Mouse (Mus musculus) A20 (cell line): ENCODE data around the gene Lrrc58.
A peak's percentile ranks its signal among the peaks of the same experiment; 100 is the strongest.

Source experiments
- DNase-seq: peaks from one replicate; pipeline ENCODE4 v3.0.0-alpha.2; 2011; ENCODE audit warnings: low read depth, low spot score

The Lrrc58 gene

GRCm38 (mm10) chr16:37869470-37870231 lies 1.5 kb downstream of the Lrrc58 start:
- DNase-seq, result peak; percentile 41

GRCm38 (mm10) chr16:37871112-37871715 lies 3.0 kb downstream of the Lrrc58 start:
- no peak for DNase-seq

- no peak for DNase-seq
Observed at GRCm38 (mm10) chr16:37874501-37875235, 6.5 kb downstream of the Lrrc58 start.

- DNase-seq, result no peak
Observed at GRCm38 (mm10) chr16:37877406-37877805, 9.2 kb downstream of the Lrrc58 start.

GRCm38 (mm10) chr16:37878951-37879505 lies 10.8 kb downstream of the Lrrc58 start:
- peak; percentile 56 for DNase-seq

GRCm38 (mm10) chr16:37879750-37880419 lies 11.7 kb downstream of the Lrrc58 start:
- DNase-seq, result no peak

- no peak for DNase-seq
Observed at GRCm38 (mm10) chr16:37881168-37881567, 13.0 kb downstream of the Lrrc58 start.

- no peak for DNase-seq
Observed at GRCm38 (mm10) chr16:37888986-37889385, 20.8 kb downstream of the Lrrc58 start.

- DNase-seq, result no peak
Observed at GRCm38 (mm10) chr16:37892667-37893066, 24.5 kb downstream of the Lrrc58 start.

- no peak for DNase-seq
Observed at GRCm38 (mm10) chr16:37893381-37893780, 25.2 kb downstream of the Lrrc58 start.

- DNase-seq, result no peak
Observed at GRCm38 (mm10) chr16:37893942-37894341, 25.8 kb downstream of the Lrrc58 start.

GRCm38 (mm10) chr16:37898790-37899189 lies 30.6 kb downstream of the Lrrc58 start:
- DNase-seq, result no peak

- DNase-seq, result no peak
Observed at GRCm38 (mm10) chr16:37899357-37899756, 31.2 kb downstream of the Lrrc58 start.

GRCm38 (mm10) chr16:37901318-37901717 lies 33.1 kb downstream of the Lrrc58 start:
- no peak for DNase-seq

- DNase-seq, result no peak
Observed at GRCm38 (mm10) chr16:37906456-37906855, 38.3 kb downstream of the Lrrc58 start.

- no peak for DNase-seq
Observed at GRCm38 (mm10) chr16:37911086-37911485, 42.9 kb downstream of the Lrrc58 start.

GRCm38 (mm10) chr16:37916138-37916817 lies 48.1 kb downstream of the Lrrc58 start, which contains the start of gene Gpr156:
Gpr156 (plus strand) TSS chr16:37916496.
- DNase-seq, result peak; percentile 80

- DNase-seq, result peak; percentile 90
Observed at GRCm38 (mm10) chr16:37916818-37917201, 48.6 kb downstream of the Lrrc58 start.

GRCm38 (mm10) chr16:37919000-37919399 lies 50.8 kb downstream of the Lrrc58 start:
- DNase-seq, result peak; percentile 21

GRCm38 (mm10) chr16:37920842-37921409 lies 52.7 kb downstream of the Lrrc58 start:
- no peak for DNase-seq

- no peak for DNase-seq
Observed at GRCm38 (mm10) chr16:37926087-37926486, 57.9 kb downstream of the Lrrc58 start.
